Mouse (Mus musculus): ENCODE data around the gene Fam207a.

Gene Fam207a

GRCm38 (mm10) chr10:77515385-77516348 lies at the start of gene Fam207a:
TSS of gene Fam207a (minus strand) at chr10:77515785.
- DNase-seq, result peak; percentile 95

GRCm38 (mm10) chr10:77565005-77565404 lies 49.4 kb upstream of the Fam207a start:
- no peak for DNase-seq

GRCm38 (mm10) chr10:77561508-77561907 lies 45.9 kb upstream of the Fam207a start:
- no peak for DNase-seq

GRCm38 (mm10) chr10:77560830-77561229 lies 45.2 kb upstream of the Fam207a start:
- no peak for DNase-seq

GRCm38 (mm10) chr10:77560090-77560489 lies 44.5 kb upstream of the Fam207a start:
- DNase-seq, result no peak

GRCm38 (mm10) chr10:77557641-77558040 lies 42.1 kb upstream of the Fam207a start:
- DNase-seq, result no peak

GRCm38 (mm10) chr10:77556631-77557030 lies 41.0 kb upstream of the Fam207a start:
- DNase-seq, result no peak

GRCm38 (mm10) chr10:77554918-77555317 lies 39.3 kb upstream of the Fam207a start:
- DNase-seq, result no peak

- DNase-seq, result no peak
Observed at GRCm38 (mm10) chr10:77553285-77553684, 37.7 kb upstream of the Fam207a start.

- DNase-seq, result no peak
Observed at GRCm38 (mm10) chr10:77552162-77552561, 36.6 kb upstream of the Fam207a start.

- peak; percentile 32 for DNase-seq
Observed at GRCm38 (mm10) chr10:77550874-77551273, 35.3 kb upstream of the Fam207a start.

- no peak for DNase-seq
Observed at GRCm38 (mm10) chr10:77548576-77548975, 33.0 kb upstream of the Fam207a start.

- DNase-seq, result peak; percentile 75
Observed at GRCm38 (mm10) chr10:77544916-77545315, 29.3 kb upstream of the Fam207a start.

- peak; percentile 32 for DNase-seq
Observed at GRCm38 (mm10) chr10:77543226-77543625, 27.6 kb upstream of the Fam207a start.

GRCm38 (mm10) chr10:77541864-77542666 lies 26.5 kb upstream of the Fam207a start:
- no peak for DNase-seq

- DNase-seq, result no peak
Observed at GRCm38 (mm10) chr10:77540576-77541102, 25.1 kb upstream of the Fam207a start.

- DNase-seq, result no peak
Observed at GRCm38 (mm10) chr10:77539320-77539945, 23.8 kb upstream of the Fam207a start.

- DNase-seq, result no peak
Observed at GRCm38 (mm10) chr10:77537215-77538209, 21.9 kb upstream of the Fam207a start.

- DNase-seq, result no peak
Observed at GRCm38 (mm10) chr10:77536727-77537126, 21.1 kb upstream of the Fam207a start.

- DNase-seq, result no peak
Observed at GRCm38 (mm10) chr10:77532020-77532413, 16.4 kb upstream of the Fam207a start.
